Mouse (Mus musculus) cerebellum, postnatal 10 days (tissue): ENCODE measurements around the gene Smim4.

Experiments used
- DNase-seq, 2 experiments: peaks; one replicate each; pipeline ENCODE4 v3.0.0; 2021; ENCODE audit warnings: mixed read lengths in 2 of 2

The Smim4 gene

DNA sequence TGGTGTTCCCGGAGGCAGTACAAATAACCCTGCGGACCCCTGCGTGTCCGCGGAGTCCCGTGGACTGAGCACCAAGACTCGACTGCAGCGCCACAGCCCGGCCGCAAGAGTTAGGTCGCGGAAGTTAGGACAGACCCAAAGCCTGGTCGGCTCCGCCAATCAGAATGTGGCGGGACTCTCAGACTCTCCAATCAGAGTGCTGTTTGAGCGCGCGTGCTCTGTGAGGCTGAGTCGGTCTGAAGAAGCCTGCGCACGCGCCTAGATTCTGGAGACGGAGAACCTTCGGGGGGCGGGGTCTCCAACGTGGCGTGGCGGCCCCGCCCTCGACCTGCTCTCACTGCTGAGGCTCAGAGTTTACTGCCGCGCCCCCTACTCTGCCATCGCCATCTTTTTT lies at the start of gene Smim4:
Gene Smim4 (minus strand): TSS at position 131 of the 394 bp plus-strand sequence.
- peak; percentile 98 to 99 for DNase-seq

DNA sequence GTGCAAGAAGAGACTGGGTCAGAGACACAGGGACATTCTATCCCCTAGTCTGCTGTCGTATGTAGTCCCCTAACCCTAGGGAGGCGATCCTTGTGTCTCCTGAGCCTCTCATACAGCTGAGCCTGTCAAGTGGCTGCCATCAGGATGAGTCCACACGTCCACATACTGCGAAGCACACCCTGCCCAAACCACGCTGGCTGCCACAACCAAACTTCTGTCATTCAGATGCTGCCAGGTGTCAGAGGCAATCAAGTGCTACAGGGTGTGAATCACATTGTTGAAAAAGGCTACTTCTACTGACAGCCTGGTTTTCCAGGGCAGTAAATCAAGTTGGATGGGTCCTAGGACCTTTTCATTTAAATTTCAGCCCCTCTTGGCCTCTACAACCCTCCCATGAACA lies 49.0 kb upstream of the Smim4 start:
- DNase-seq = no peak

DNA sequence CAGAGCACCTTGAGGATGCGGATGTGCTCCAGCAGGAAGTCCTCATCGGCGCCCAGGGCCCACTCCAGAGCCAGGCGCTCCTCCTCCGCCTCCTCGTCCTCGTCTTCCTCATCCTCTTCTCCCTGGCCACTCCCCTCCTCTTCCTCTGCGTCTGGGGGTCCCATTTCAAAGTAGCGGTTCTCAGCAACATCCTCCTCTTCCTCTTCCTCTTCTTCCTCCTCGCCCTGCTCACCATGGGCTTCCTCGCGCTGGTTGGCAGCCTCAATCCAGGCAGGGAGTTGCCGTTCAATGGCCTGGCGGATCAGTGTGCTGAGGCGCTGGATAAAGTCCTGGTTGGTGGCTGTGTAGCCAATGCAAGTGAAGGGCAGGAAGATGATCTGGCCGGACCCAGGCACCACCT lies 48.5 kb upstream of the Smim4 start:
- no peak for DNase-seq

DNA sequence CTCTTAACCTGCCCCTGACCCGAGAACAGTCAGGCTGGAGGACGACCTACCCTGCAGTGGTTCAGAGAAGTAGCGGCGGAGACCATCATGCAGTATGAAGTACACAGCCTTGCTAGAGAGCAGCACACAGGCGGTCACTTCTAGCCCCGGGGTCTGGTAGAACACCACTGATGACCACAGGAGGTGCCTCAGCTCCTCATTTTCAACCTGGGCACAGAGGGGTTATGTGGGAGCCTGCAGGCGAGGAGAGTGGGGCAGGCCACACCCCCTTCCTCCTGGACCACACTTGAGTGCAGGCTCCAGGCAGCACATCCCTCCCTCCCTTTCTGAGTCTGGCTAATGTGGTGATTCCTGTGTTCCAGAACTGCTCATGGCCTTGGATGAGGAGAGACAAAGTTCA lies 44.8 kb upstream of the Smim4 start:
- no peak for DNase-seq

DNA sequence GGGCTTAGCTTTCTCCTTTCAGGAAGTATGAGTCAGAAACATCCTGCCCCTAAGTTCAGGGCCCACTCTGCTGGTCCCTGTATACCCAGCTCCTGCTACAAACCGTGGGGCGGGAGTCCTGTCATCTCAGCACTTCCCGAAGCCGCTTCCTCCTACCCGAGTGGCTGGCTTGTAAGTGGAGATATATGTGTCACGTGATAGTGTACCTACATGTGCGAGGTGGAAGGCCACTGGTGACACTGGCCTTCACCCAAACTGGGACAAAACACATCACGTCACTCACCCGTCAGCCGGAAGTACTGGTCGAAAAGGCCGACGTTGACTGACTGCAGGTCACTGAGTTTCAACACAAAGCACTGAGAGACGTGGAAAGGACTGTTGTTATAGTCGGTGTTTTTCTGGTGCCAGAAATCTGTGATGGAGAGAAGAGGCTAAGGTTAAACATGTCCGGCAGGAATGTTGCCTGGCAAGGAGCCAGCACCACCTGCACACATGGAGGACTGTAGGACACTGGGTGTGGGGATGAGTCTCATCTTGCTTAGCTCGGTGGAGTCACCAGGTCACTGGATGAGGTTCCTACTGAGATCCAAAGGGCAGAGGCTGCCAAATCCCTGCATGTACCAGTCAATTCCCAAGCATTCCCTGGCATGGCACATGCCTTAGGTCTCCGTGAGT lies 44.2 kb upstream of the Smim4 start:
- DNase-seq = peak; percentile 60 to 66

DNA sequence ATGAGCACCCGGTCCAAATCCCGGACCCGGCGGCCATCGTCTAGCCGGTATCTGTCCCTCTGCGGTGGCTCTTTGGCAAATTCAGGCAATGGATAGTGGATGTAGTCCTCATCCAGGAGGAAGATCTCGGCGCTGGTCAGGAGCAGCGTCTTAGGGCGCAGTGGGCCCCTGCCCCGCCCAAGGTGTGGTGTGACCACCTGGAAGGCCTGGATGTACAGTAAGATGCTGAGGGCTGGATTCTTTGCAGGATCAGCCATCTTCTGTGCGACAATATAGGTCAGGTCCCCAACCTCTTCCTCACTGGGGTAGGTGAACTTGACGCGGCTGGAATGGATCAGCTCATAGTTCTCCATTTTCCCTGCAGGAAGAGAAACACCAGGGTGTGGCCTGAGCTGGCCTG lies 43.1 kb upstream of the Smim4 start:
- DNase-seq = no peak

DNA sequence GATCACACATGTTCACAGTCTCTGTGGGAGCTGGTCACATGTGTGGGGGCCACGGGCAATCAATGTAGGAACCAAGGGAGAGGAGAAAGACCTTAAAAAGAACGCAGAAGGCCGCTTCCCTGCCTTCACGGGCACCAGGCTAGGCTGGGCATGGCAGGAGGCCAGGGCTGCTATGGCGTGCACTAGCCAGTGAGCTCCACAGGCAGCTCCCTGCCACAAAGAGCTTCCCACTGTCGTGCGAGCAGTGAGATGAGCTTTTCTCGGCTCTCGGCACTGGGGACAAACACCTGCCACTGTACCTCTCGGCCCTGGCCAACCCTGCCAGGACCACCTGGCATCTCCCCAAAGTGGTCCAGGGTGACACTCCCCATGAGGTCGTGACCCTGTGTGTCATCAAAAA lies 42.6 kb upstream of the Smim4 start:
- peak; percentile 84 to 86 for DNase-seq

DNA sequence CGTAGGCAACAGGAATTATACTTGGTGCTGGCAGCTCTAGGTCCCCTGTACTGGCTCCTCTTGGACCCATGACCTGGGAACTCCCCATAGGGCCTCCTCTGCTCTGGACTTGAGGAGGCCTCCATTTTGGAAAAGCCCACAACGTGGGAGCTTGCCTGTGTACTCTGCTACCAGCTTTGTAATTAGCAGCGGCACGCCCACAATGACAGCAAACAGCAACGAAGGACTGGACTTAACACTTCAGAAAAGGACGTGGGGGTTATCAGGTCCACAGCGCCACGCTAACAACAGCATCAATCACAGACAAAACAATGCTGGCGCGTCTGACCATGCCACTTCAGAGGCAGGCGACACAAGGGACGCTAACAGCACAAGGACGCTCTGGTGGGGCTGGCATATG lies 42.2 kb upstream of the Smim4 start:
- no peak for DNase-seq

DNA sequence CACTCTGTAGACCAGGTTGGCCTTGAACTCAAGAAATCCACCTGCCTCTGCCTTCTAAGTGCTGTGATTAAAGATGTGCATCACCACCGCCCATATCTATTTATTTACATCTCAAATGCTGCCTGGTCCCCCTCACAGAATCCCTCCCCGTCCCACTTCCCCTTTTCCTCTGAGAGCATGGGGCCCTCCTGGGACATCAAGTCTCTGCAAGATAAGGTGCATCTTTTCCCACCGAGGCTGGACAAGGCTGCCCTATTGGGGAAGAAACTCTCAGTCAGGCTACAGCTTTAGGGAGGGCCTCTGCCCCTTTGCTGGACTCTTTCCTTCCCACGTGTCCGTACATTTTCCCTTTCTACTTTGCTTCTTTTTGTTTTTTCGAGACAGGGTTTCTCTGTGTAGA lies 40.8 kb upstream of the Smim4 start:
- no peak for DNase-seq

DNA sequence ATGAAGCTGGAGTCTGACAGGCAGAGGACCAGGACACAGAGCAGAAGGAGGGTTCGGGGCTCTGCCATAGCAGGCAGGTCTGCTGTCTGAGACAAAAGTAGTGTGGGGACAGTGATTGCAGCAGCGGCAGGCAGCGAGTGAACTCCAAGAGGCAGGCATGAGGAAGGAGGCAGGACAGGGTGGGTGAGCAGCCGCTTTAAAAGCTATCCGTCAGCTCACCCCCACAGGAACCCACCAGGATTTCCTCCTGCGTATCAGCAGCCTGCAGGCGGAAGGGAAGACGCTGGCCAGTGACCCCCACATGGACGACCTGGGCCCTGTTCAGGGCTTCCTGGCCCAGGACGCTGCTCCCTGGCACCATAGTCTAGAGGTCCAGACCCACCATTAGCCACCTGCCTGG lies 39.7 kb upstream of the Smim4 start, which contains the start of gene Stab1:
Gene Stab1 (minus strand): TSS at position 217 of the 400 bp plus-strand sequence.
- no peak for DNase-seq

DNA sequence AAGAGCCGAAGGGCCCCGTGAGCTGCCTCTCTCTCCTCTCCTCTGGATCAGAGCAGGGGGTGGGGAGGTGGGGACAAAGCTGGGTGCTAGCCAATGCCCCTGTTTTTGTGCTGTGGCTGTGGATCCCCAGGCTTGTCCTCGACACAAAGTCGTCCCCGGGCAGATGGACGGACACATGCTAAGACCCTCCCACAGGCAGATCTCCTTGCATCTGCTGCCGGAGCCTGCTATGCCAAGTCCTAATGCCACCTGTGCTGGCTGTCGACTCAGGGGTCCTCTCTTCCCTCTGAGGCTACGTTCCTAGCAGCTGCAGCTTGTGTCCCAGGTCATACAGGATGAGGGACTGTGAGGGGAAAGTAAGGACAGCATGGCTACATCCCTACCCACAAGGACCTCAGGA lies 38.1 kb upstream of the Smim4 start:
- DNase-seq = peak; percentile 67 to 76

DNA sequence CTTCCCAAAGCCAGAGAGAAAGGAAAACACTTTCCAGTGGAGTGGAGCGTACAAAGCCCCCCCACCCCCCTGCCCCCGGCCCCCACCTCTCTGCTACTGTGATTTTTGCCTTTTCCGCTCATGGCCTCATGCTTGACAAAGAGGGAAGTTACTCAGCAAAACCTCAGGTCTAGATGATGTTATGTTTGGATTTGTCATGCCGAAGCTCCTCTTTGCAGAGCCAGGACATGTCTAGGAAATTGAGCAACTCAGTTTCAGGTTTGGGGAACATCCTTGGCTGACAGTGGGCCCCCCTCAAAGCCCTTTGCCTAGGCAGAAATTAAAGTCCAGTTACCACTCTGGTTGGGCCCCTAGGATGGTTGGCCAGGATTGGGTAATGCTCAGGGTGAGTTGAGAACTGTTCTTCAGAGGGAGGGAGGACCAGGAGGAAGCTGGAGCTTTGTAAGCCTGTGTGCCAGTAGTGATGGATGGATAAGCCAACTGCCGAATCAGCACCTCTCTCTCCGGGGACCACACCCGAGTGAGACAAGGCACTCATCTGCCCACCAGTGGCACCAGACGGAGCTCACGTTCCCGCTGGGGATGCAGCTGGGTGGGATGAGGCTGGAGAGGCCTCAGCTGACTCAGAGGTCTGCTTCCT lies 37.4 kb upstream of the Smim4 start:
- peak; percentile 49 to 67 for DNase-seq

DNA sequence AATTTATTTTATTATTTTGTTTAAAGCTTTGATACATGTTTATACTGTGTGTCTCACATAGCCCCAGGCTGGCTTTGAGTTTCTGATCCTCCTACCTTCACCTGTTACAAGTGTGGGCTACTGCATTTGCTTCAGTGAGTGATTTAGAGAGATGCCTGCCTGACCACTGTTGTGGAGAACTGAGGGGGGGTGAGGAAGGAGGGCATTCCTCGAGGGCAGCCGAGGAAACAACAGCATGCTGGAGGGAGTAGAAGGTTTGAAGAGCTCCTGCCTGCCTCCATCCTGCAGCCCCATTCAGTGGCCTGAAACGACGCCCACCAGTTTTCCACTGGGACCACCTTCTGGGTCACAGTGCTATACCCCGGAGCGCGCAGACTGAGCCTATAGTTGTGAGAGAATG lies 36.7 kb upstream of the Smim4 start:
- DNase-seq = no peak

DNA sequence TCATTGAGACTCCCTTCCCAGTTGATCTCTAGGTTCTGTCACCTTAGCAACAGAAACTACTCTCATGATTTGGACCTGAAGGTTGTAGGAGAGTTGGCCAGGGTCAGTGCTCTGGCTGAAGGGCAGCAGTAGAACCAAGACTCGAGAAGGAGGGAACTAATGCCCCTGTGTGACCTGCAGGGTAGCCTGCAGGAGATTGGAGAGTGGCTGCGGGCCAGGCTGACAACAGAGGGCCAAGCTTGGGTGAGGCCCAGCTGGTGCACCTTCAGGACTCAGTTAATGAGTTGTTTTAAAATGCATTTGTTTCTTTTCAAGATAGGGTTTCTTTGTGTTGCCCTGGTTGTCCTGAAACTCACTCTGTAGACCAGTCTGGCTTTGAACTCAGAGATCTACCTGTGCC lies 36.3 kb upstream of the Smim4 start:
- peak; percentile 60 to 69 for DNase-seq

DNA sequence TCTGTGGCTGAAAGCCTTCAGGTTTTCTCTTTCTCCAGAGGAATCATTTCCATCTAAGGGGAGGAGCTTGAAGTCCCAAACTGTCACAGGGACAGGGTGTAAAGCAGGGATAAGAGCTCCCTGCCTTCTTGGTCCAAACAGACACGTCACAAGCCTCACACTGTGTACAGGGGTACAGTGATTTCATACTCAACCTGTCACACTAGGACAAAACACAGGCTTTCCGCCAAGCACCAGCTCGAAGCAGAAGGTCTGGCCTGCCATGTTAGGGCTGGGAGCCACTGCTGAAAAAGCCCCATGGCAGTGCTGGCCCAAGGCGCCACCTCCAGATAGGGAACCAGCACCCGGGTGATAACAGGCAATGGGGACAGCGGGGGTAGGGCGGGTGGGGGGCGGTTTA lies 35.3 kb upstream of the Smim4 start:
- DNase-seq = peak; percentile 84 to 87

DNA sequence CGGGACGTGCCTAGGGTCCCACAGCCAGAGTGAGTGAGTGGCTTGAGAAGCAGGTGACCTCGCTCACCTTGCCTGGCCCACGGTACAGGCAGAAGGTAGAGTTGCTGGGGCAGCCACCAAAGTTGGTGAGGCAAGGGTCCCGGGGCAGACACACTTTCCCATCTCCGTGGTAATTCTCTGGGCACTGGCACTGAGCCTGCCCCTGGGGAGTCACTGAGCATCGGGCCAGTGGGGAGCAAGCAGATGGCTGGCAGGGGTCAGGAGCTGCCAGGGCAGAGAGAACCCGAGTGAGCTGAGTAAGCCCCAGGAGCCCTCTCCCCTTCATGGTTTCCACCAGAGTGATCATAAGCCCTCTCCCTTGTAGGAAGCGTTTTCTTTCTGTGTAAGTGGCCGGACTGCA lies 32.9 kb upstream of the Smim4 start:
- peak; percentile 63 to 74 for DNase-seq

DNA sequence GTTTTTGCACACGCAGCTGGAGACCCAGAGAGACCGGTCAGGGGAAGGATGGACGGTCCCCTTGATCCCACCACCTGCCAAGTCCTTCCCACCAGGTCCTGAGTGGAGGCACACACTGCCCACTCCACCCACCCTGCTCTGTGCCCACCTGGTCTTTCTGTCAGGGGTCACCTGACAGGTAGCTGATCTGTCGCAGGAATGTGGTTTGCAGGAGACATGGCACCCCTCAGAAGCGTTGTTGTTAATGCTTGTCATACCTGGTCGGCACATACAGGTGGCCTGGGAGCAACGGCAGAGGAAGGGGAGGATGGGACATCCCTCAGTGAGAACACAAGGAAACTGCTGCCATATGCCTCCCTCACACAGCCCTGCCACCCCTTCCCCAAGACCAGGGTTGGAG lies 32.4 kb upstream of the Smim4 start:
- DNase-seq = no peak

DNA sequence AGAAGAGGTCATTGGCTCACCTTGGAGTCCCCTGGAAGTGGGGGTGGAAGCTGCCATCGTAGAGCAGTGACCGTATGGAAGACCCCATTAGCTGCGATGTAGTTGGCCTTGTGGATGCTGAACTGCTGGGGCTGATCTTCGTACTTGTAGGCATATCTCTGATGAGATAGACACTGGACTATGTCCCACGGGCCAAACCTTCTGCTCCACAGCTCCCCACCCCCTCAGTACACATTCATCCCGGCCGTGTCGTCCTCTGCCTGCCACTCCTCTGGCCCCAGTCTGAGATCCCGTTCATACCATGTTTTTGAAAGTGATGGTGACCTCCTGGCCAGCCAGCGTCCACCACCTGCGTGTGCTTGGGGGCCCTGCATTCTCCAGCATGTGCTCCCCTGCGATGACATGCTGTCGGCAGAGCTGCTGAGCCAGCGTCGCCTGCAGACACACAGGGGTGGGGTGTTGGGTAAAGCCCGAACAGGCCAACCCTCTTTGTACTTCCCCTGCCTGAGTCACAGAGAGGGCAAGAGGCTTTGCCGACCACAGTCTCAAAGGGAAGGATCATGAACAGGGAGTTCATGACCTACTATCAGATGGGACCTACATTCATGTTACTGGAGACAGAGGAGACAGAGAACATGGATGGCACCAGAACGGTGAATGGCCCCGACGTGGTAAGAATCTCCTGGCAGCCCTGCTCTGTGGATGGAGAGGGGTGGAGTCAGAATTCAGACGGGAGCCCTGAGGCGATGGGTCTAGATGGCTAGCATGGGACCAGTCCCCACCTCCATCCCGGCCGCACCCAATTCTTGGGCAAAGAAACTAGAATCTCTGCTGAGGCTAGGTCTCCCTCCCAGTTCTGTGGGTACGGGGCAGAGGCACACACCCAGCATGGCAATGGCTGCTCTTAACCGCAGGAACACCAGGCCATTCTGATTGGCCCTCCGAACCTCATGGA lies 31.7 kb upstream of the Smim4 start:
- DNase-seq = no peak

DNA sequence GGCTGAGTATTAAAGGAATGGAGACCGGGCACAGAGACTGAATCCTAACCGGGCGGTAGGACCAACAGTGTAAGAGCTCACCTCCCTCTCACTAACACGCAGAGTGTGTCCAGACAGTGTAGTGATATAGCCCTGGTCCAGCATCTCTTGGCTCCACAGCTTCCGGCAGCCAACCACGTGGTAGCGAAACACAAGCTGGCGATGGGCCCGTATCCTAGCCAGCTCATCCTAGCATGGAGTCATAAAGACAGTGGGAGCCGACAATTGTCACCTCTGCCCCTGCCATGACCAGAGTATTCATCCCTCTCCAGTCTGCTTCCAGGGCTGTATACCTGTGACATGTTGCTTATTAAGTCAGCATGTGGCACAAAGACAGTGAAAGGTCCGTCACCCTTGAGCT lies 16.9 kb upstream of the Smim4 start:
- DNase-seq = peak; percentile 65 to 66

DNA sequence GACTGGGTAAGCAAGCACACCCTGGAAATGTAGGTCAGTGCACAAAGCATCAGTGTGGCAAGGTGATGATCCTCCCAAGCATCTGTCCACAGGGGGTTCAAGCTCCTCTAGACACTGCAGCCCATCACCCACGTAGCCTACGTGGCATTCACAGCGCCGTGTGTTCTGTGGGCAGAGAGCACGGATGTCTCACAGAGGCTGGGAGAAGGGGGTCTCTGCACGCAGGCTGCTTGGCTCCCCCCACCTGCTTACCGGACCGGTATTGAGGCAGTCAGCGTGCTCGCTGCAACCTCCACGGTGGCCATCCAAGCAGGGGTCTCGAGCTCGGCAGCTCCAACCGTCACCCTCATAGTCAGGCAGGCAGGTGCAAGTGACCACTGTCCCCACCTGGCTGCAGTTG lies 12.3 kb upstream of the Smim4 start:
- DNase-seq = peak in 1 of 2 experiments; percentile 7

DNA sequence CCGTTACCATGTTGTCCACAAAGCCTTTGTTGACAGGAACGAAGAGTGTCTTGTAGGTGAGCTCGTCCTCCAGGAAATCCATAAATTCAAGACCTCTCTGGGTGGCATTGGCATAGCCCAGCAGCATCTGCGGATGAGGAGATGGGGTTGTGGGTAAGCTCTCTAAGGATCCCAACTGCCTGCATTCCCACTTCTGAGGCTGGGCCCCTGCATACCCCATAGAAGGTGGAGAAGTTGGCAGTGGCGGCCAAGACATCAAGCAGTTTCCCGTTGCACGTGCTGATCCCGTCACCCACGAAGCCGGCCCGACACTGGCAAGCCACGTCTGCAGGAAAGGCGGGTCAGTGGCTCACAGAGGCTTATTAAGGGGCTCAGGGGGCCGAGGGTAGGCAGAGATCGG lies 11.4 kb upstream of the Smim4 start:
- peak in 1 of 2 experiments; percentile 7 for DNase-seq

DNA sequence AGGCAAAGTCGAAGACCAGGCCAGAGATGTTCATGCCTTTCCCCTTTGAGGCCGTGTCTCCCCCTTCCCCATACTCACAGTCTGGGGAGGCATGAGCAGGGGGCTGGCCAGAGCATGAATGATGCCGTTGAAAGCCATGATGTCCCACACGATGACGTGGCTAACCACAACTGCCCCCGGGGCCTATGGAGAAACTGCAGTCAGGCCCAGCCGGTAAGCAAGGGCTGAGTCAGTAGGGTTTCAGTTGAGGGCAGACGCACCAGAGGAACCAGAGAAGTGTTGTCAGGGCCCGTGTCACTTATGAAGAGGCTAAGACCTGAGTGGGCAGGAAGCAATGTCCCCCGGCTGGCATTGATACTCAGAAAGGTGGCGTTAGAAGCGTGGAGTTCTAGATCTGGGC lies 10.9 kb upstream of the Smim4 start:
- peak in 1 of 2 experiments; percentile 19 for DNase-seq

DNA sequence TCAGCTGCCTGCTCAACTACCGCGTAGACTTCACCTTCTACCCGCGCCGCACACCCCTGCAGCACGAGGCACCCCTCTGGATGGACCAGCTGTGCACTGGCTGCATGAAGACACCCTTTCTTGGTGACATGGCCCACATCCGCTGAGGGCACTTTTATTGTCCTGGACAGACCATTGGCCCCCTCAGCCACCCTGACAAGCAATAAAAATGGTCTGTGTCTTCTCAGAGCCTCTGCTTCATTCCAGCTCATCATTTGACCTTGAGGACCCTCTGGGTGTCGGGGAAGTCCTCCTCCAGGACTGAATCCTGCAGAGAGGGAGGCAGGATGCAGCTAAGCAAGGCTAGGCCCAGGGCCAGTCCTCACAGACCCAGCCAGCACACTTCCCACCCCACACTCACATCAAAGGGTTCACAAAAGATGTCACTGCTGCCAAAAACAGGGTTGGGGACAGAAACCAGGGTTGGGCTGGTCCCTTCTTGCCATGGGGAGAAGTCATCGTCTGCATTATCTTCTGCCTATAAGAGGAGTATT lies 10.2 kb upstream of the Smim4 start:
- DNase-seq = no peak
